Mouse (Mus musculus): Measurements from ENCODE around the gene Phb. TPM values are rescaled to one million over a fixed set of nuclear protein-coding genes. Genes with fewer than 3 reads are reported as not detected.

The Phb gene
- polyA plus RNA-seq (2015; fragmentation: Nextera tagmentation; extraction: Ambion mirVana): 133 and 147 TPM in 2 replicates

DNA sequence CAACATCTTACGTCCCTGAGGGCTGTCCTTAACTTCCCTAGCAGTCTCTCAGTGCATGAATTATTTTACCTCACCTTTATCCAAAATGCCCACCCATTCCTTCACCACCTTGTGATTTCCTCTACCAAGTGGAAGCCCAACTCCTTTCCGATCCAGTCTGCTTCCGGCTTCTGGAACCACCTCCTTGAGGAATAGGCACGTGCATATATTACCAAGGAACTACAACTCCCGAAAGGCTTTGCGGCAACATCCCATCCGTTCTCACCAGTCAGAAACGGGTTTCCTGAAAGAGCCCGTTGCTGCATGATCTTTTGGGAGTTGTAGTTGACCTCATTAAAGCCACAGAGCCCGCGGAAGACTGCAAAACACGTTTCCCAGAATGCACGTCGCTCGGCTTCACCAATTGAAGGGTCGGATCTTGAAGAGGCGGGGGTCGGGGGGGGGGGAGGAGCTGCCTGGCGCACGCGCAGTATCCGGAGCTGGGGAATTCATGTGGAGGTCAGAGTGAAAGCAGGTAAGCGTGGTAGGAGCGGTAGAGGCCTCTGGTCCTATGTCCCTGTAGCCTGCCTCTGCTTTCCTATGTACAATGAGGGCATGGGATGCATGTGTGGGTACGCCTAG lies at the start of gene Phb:
Gene Phb, plus strand, starts transcription at position 429 of the 621 bp plus-strand sequence.
- Histone ChIP-seq H3K27me3 (replicated peaks; ENCODE audit: control insufficient read depth, insufficient read depth, low read length) (no peaks in the 10 kb centered on the region), H3K9ac (ENCODE audit: low read depth, low read length) (peak within 1 kb of the TSS; percentile 64), H3K4me3 (ENCODE audit: low read depth, low read length) (peak within 1 kb of the TSS; percentile 73), H3K4me2 (replicated peaks; ENCODE audit: low read depth) (peak within 1 kb of the TSS; percentile 80), H3K4me1 (replicated peaks; ENCODE audit: control insufficient read depth, insufficient read depth, low read length) (no peaks in the 10 kb centered on the region; the same call in 1 of the 2 replicates), H3K27ac (ENCODE audit: low read depth, low read length) (peak within 1 kb of the TSS; percentile 42), H3K36me3 (ENCODE audit: control insufficient read depth, insufficient read depth) (peaks cover 24% of the 10 kb centered on the region), H3K9me3 (ENCODE audit: control insufficient read depth) (no peaks in the 10 kb centered on the region)
- WGBS: 1% methylated on average over 25 of the region's 25 CpGs
- peak; percentile 98 for ATAC-seq
- TF ChIP-seq CTCF (IDR thresholded peaks at IDR 0.05; ENCODE audit: low read depth): no peak

DNA sequence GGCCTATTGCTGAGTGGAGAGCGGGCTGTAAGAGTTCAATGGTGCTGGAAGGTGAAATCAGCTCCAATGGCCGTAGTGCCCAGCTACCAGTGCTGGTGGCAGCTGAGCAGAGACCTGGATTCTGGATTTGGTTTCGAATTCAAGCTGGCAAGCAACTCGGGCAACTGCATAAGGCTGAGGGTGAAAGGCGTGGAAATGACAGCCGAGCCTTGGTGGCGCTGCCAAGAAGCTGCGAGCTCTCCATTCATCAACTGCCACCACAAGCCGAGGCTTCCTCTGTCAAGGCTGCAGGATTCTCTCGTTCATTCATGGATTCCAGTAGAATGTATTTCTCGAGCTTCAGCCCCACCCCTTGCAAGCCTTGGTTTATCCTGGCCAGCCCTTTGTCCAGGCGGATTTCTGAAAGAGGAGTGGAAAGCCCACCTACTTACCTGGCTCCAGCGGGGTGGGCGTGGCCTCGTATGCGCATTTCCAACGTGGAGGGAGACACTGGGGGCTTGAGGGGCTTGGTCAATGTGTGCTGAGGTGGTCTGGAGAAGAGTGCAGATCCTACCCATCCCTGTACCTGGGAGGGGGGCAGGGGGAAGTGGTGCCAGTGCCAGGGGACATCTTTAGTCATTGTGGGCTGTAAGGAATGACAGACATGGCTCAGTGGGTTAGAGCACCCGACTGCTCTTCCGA lies 48.8 kb upstream of the Phb start:
- WGBS: 47% methylated on average over 19 of the region's 19 CpGs
- Histone ChIP-seq H3K27ac (ENCODE audit: low read depth, low read length) (no peak overlapping the region), H3K4me1 (replicated peaks; ENCODE audit: control insufficient read depth, insufficient read depth, low read length) (no peaks in the 10 kb centered on the region), H3K4me3 (ENCODE audit: low read depth, low read length) (no peak overlapping the region), H3K36me3 (ENCODE audit: control insufficient read depth, insufficient read depth) (no peaks in the 10 kb centered on the region), H3K9ac (ENCODE audit: low read depth, low read length) (no peak overlapping the region), H3K4me2 (replicated peaks; ENCODE audit: low read depth) (no peak overlapping the region), H3K27me3 (replicated peaks; ENCODE audit: control insufficient read depth, insufficient read depth, low read length) (no peaks in the 10 kb centered on the region), H3K9me3 (ENCODE audit: control insufficient read depth) (no peaks in the 10 kb centered on the region)
- TF ChIP-seq CTCF (IDR thresholded peaks at IDR 0.05; ENCODE audit: low read depth): no peak
- no peak for ATAC-seq

DNA sequence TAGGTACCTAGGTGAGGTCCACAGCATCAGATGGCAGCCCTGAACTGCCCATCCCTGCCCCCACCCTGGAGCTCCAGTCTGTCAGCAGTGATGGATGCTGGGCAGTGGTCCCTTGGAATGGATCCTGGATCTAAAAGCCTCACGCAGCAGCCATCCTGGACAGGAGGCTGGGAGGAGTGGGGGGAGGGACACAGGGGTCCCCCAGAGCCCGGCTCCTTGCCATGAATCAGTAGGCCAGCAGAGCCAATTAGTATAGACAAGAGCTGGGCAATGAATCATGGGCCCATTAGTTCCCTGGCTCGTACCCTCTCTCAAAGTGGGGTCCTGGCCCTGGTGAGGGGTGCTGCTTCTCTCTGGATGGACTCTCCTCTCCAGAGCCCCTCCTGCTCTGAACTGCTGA lies 47.7 kb upstream of the Phb start:
- 84% methylated on average over 3 of the region's 3 CpGs for WGBS

DNA sequence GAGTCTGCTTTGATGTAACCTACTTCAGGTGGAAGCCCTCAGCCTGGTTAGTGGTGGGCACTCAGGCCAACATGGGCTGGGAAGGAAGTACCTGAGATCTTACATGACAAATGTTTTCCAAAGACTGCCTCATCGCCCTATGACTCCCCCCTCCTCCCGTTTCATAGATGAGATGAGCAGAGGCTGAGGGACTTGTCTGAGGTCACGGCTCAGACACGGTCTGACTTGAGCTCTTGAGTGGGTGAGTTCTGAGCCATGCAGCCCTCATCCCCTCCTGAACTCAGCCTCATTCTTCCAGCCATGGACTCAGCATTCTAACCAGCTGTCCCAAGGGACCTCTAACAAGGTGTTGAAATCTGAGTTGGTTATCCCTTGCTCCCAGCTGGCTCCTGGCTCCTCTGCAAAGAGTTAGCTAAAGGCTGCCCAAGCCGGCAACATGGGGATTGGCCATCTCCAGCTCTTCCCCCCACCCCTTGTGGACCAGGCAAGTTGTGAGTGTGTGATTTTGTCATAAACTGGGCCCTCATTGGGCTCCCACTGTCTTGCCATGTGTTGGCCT lies 46.8 kb upstream of the Phb start:
- Histone ChIP-seq H3K36me3 (ENCODE audit: control insufficient read depth, insufficient read depth) (no peaks in the 10 kb centered on the region), H3K4me2 (replicated peaks; ENCODE audit: low read depth) (no peak overlapping the region), H3K27ac (ENCODE audit: low read depth, low read length) (no peak overlapping the region), H3K4me3 (ENCODE audit: low read depth, low read length) (no peak overlapping the region), H3K27me3 (replicated peaks; ENCODE audit: control insufficient read depth, insufficient read depth, low read length) (no peaks in the 10 kb centered on the region), H3K4me1 (replicated peaks; ENCODE audit: control insufficient read depth, insufficient read depth, low read length) (no peaks in the 10 kb centered on the region), H3K9me3 (ENCODE audit: control insufficient read depth) (no peaks in the 10 kb centered on the region), H3K9ac (ENCODE audit: low read depth, low read length) (no peak overlapping the region)
- no peak for TF ChIP-seq CTCF (IDR thresholded peaks at IDR 0.05; ENCODE audit: low read depth)
- ATAC-seq: no peak
- 94% methylated on average over 5 of the region's 5 CpGs for WGBS

More for the DNA sequence above, 47.7 kb upstream of the Phb start:
- H3K36me3 ChIP-seq (ENCODE audit: control insufficient read depth, insufficient read depth): no peaks in the 10 kb centered on the region
- H3K4me1 ChIP-seq (replicated peaks; ENCODE audit: control insufficient read depth, insufficient read depth, low read length): no peaks in the 10 kb centered on the region
- no peak overlapping the region for H3K4me3 ChIP-seq (ENCODE audit: low read depth, low read length)
- H3K27me3 ChIP-seq (replicated peaks; ENCODE audit: control insufficient read depth, insufficient read depth, low read length): no peaks in the 10 kb centered on the region
- H3K4me2 ChIP-seq (replicated peaks; ENCODE audit: low read depth): no peak overlapping the region
- H3K27ac ChIP-seq (ENCODE audit: low read depth, low read length): no peak overlapping the region
- no peak for TF ChIP-seq CTCF (IDR thresholded peaks at IDR 0.05; ENCODE audit: low read depth)
- H3K9ac ChIP-seq (ENCODE audit: low read depth, low read length): no peak overlapping the region
- no peak for ATAC-seq
- no peaks in the 10 kb centered on the region for H3K9me3 ChIP-seq (ENCODE audit: control insufficient read depth)

DNA sequence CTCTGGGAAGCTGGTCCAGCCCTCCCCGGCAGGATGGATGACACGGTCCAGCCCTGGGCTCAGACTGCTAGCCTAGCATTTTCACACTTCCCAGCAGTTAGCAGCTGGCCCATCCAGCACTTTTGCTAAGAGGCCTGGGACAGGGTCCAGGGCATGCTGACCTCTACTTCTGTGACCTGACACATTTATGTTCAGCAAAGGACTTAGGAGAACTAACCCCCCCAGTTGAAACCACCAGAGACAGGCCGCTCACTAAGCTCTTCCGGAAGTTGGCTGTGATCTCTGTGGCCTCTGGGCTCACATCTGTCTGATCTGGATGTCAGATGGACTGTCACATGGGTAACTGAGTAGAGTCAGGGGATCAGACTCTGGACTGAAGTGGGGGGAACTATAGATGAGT lies 45.7 kb upstream of the Phb start:
- Histone ChIP-seq H3K4me2 (replicated peaks; ENCODE audit: low read depth) (no peak overlapping the region), H3K27ac (ENCODE audit: low read depth, low read length) (no peak overlapping the region), H3K27me3 (replicated peaks; ENCODE audit: control insufficient read depth, insufficient read depth, low read length) (no peaks in the 10 kb centered on the region), H3K9ac (ENCODE audit: low read depth, low read length) (no peak overlapping the region), H3K4me1 (replicated peaks; ENCODE audit: control insufficient read depth, insufficient read depth, low read length) (no peaks in the 10 kb centered on the region), H3K4me3 (ENCODE audit: low read depth, low read length) (no peak overlapping the region), H3K36me3 (ENCODE audit: control insufficient read depth, insufficient read depth) (no peaks in the 10 kb centered on the region), H3K9me3 (ENCODE audit: control insufficient read depth) (no peaks in the 10 kb centered on the region)
- TF ChIP-seq CTCF (IDR thresholded peaks at IDR 0.05; ENCODE audit: low read depth): no peak
- ATAC-seq: 0 out of 2 replicates have a peak, but pooled peaks have one; percentile 28
- 50% methylated on average over 4 of the region's 4 CpGs for WGBS

DNA sequence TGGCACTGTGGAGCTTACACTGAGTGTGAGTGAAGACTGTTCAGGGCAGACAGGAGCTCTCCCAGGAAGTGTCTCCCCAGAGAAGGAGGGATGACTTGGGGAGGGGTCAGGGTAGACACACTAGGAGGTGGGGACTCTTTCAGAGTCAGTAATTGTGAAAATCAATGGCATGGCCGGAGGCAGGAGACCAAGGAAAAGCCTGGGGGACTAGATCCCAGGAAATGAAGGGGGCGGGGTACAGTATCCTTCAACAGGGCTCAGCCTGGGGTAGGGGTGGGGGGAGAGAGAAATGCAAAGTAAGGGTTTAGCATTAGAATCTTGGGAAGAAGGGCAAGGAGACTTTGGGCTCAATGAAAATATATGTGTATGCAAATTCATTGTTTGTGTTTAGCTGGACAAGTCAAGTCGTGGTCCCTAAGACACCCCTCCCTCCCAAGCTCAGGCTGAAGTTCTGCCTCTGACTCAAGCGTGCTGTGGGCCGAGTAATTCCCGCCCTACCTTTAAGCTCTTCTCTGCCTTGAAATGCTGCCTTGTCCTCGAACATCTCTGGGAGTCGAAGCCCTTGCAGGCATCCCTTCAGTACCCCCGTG lies 45.1 kb upstream of the Phb start:
- Histone ChIP-seq H3K27me3 (replicated peaks; ENCODE audit: control insufficient read depth, insufficient read depth, low read length) (no peaks in the 10 kb centered on the region), H3K4me2 (replicated peaks; ENCODE audit: low read depth) (no peak overlapping the region), H3K9me3 (ENCODE audit: control insufficient read depth) (no peaks in the 10 kb centered on the region), H3K4me1 (replicated peaks; ENCODE audit: control insufficient read depth, insufficient read depth, low read length) (no peaks in the 10 kb centered on the region), H3K36me3 (ENCODE audit: control insufficient read depth, insufficient read depth) (no peaks in the 10 kb centered on the region), H3K9ac (ENCODE audit: low read depth, low read length) (no peak overlapping the region), H3K4me3 (ENCODE audit: low read depth, low read length) (no peak overlapping the region), H3K27ac (ENCODE audit: low read depth, low read length) (no peak overlapping the region)
- no peak for TF ChIP-seq CTCF (IDR thresholded peaks at IDR 0.05; ENCODE audit: low read depth)
- WGBS: 41% methylated on average over 9 of the region's 9 CpGs
- ATAC-seq: no peak
